Mouse (Mus musculus) ES-Bruce4 (cell line): ENCODE data around the gene Pdia2. TPM values are rescaled to one million over a fixed set of nuclear protein-coding genes. Genes with fewer than 3 reads are reported as not detected.
"Not testable (repeated sequence)": the region's sequence is repeated elsewhere in the genome, so short reads cannot be mapped to it uniquely, and the experiment has no call there.

Experiments
- H3K27ac ChIP-seq: 2 replicates; pipeline ENCODE4 v1.5.1; 2012; ENCODE audit warnings: low read length, inconsistent platforms; ENCODE audit not compliant: insufficient read depth
- H3K27me3 ChIP-seq: 2 replicates; pipeline ENCODE4 v1.6.1; 2012; ENCODE audit warnings: mild to moderate bottlenecking, low read length, inconsistent platforms; ENCODE audit not compliant: control insufficient read depth, poor library complexity, insufficient read depth, severe bottlenecking
- H3K36me3 ChIP-seq: 2 replicates; pipeline ENCODE4 v1.6.1; 2012; ENCODE audit warnings: inconsistent platforms, mild to moderate bottlenecking, low read length, moderate library complexity; ENCODE audit not compliant: control insufficient read depth, poor library complexity, insufficient read depth, severe bottlenecking
- H3K4me1 ChIP-seq: one replicate; pipeline ENCODE4 v1.8.1; 2011; ENCODE audit warnings: low read length; ENCODE audit not compliant: control insufficient read depth, insufficient read depth
- H3K4me3 ChIP-seq: 2 replicates; pipeline ENCODE4 v1.5.1; 2011; ENCODE audit warnings: low read depth, mild to moderate bottlenecking, low read length
- H3K9ac ChIP-seq: 2 replicates; pipeline ENCODE4 v1.6.1; 2012; ENCODE audit warnings: low read depth, mild to moderate bottlenecking, inconsistent platforms; ENCODE audit not compliant: poor library complexity, severe bottlenecking
- H3K9me3 ChIP-seq: replicated peaks from 2 replicates; pipeline ENCODE4 v1.6.1; 2012; ENCODE audit warnings: mild to moderate bottlenecking, low read length, inconsistent platforms; ENCODE audit not compliant: control insufficient read depth, poor library complexity, insufficient read depth, severe bottlenecking
- CTCF ChIP-seq: IDR thresholded peaks from one replicate; pipeline ENCODE4 v1.8.1; 2011; ENCODE audit warnings: low read depth, low read length
- EP300 ChIP-seq: IDR thresholded peaks from 2 replicates; pipeline ENCODE4 v1.6.1; 2011; ENCODE audit warnings: low read depth, low read length; ENCODE audit not compliant: insufficient read depth
- POLR2A ChIP-seq: IDR thresholded peaks from one replicate; pipeline ENCODE4 v1.8.1; 2011; ENCODE audit warnings: low read length; ENCODE audit not compliant: insufficient read depth
- polyA plus RNA-seq: library from polyadenylated mRNA; stranded (reverse); fragments of >200 nt; gene quantifications from 2 replicates; pipeline ENCODE4 v1.2.4, GENCODE M21; 2011; ENCODE audit warnings: low read depth; ENCODE audit not compliant: missing spikeins, insufficient read depth, insufficient read length

The Pdia2 gene
- polyA plus RNA-seq, 1 experiment: 0.43 TPM

- peak; percentile 11 for TF ChIP-seq CTCF
- H3K4me3 ChIP-seq, H3K9me3 ChIP-seq, H3K27me3 ChIP-seq, H3K4me1 ChIP-seq, H3K27ac ChIP-seq, H3K9ac ChIP-seq: not testable (repeated sequence)
- peaks cover 15% of the 10 kb centered on the region for H3K36me3 ChIP-seq
Observed at GRCm38 (mm10) chr17:26175248-26175647, 23.6 kb downstream of the Pdia2 start.

- Histone ChIP-seq H3K36me3 (peaks cover 8% of the 10 kb centered on the region; the same call in 1 of the 2 replicates), H3K4me3 (no peak overlapping the region)
- no peak for TF ChIP-seq CTCF
- no peak for TF ChIP-seq POLR2A
- no peak for TF ChIP-seq EP300
Observed at GRCm38 (mm10) chr17:26168039-26168438, 30.8 kb downstream of the Pdia2 start.

GRCm38 (mm10) chr17:26162736-26163135 lies 36.2 kb downstream of the Pdia2 start:
- H3K27ac ChIP-seq: no peak overlapping the region
- no peaks in the 10 kb centered on the region for H3K9me3 ChIP-seq
- peaks cover 4% of the 10 kb centered on the region; the same call in 1 of the 2 replicates for H3K36me3 ChIP-seq
- H3K27me3 ChIP-seq: no peaks in the 10 kb centered on the region; the same call in 1 of the 2 replicates
- TF ChIP-seq CTCF (no peak), POLR2A (no peak), EP300 (no peak)
- H3K9ac ChIP-seq: no peak overlapping the region
- no peak overlapping the region for H3K4me3 ChIP-seq
- H3K4me1 ChIP-seq: no peaks in the 10 kb centered on the region

More at GRCm38 (mm10) chr17:26168039-26168438, 30.8 kb downstream of the Pdia2 start:
- no peak overlapping the region for H3K27ac ChIP-seq
- H3K9ac ChIP-seq: no peak overlapping the region
- H3K27me3 ChIP-seq: no peaks in the 10 kb centered on the region; the same call in 1 of the 2 replicates
- no peaks in the 10 kb centered on the region for H3K9me3 ChIP-seq
- no peaks in the 10 kb centered on the region for H3K4me1 ChIP-seq

- Histone ChIP-seq H3K4me3 (no peak overlapping the region), H3K9ac (no peak overlapping the region), H3K27me3 (no peaks in the 10 kb centered on the region), H3K27ac (no peak overlapping the region), H3K36me3 (peaks cover 37% of the 10 kb centered on the region), H3K9me3 (peaks cover 27% of the 10 kb centered on the region), H3K4me1 (no peaks in the 10 kb centered on the region)
- TF ChIP-seq POLR2A (no peak), CTCF (no peak), EP300 (no peak)
Observed at GRCm38 (mm10) chr17:26151886-26152630, 46.8 kb downstream of the Pdia2 start.

- Histone ChIP-seq H3K4me3 (no peak overlapping the region), H3K4me1 (no peaks in the 10 kb centered on the region), H3K9me3 (peaks cover 27% of the 10 kb centered on the region), H3K27me3 (no peaks in the 10 kb centered on the region), H3K9ac (no peak overlapping the region), H3K27ac (no peak overlapping the region), H3K36me3 (peaks cover 51% of the 10 kb centered on the region)
- no peak for TF ChIP-seq POLR2A
- TF ChIP-seq CTCF: no peak
- TF ChIP-seq EP300: no peak
Observed at GRCm38 (mm10) chr17:26149056-26149455, 49.8 kb downstream of the Pdia2 start.

Other genes starting within 250 kb of the Pdia2 start
- gene A930017K11Rik, start 246.5 kb downstream of the Pdia2 start, polyA plus RNA-seq: not detected in 2 replicates
- gene Capn15, start 213.3 kb downstream of the Pdia2 start, polyA plus RNA-seq: 14.2 and 17.0 TPM in 2 replicates
- 27.5 and 27.6 TPM in 2 replicates for gene Rab11fip3, start 129.5 kb downstream of the Pdia2 start, polyA plus RNA-seq
- gene Decr2, start 108.8 kb downstream of the Pdia2 start, polyA plus RNA-seq: 24.3 and 26.4 TPM in 2 replicates
- gene Nme4, start 103.5 kb downstream of the Pdia2 start, polyA plus RNA-seq: 110 and 115 TPM in 2 replicates
- gene Tmem8, start 85.8 kb downstream of the Pdia2 start, polyA plus RNA-seq: 15.6 and 16.5 TPM in 2 replicates
- 97.6 and 105 TPM in 2 replicates for gene Mrpl28, start 75.6 kb downstream of the Pdia2 start, polyA plus RNA-seq
- gene Axin1, start 60.4 kb downstream of the Pdia2 start, polyA plus RNA-seq: 40.5 and 41.0 TPM in 2 replicates
- gene Rgs11, start 3.9 kb upstream of the Pdia2 start, polyA plus RNA-seq: 2.4 and 4.2 TPM in 2 replicates
- 9.5 and 9.8 TPM in 2 replicates for gene Arhgdig, start 8.7 kb upstream of the Pdia2 start, polyA plus RNA-seq
- gene Fam234a, start 45.2 kb upstream of the Pdia2 start, polyA plus RNA-seq: 23.7 and 26.6 TPM in 2 replicates
- 105 and 110 TPM in 2 replicates for gene Luc7l, start 53.8 kb upstream of the Pdia2 start, polyA plus RNA-seq
- gene Neurl1b, start 215.7 kb upstream of the Pdia2 start, polyA plus RNA-seq: 3.3 and 4.2 TPM in 2 replicates